Mouse (Mus musculus): ENCODE measurements around the gene 4430402I18Rik.

DNA sequence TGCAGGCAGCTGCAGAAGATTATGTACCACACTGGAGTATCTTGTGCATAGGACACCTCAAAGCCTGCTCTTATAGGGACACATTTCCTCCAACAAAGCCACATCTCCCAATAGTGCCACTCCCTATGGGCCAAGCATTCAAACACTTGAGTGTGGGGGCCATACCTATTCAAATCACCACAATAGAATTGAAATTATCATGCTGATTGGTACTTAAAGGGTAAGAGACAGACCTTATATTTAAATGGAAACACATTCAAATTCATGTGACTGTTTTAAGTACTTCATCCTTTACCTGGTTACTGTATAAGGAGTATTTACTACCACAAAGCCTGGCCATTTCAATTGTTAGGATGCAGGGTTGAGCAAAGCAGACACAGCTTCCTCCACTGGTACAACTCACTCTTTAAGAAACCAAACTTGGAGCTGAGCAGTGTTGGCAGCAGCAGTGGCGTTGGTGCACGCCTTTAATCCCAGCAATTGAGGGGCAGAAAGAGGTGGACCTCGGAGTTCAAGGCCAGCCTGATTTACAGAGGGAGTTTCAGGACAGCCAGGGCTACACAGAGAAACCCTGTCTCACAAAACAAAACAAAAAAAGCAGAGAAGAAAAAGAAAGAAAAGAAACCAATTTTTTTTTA is 40.6 kb upstream of the 4430402I18Rik start:
- TF ChIP-seq POLR2A (IDR thresholded peaks at IDR 0.05; ENCODE audit: low read depth, low read length) (no peak), CTCF (IDR thresholded peaks at IDR 0.05; ENCODE audit: extremely low read depth, insufficient read depth, insufficient read length, insufficient replicate concordance) (no peak)
